Mouse (Mus musculus) ES-E14 (cell line): ENCODE measurements around the gene Hivep3. TPM values are rescaled to one million over a fixed set of nuclear protein-coding genes. Genes with fewer than 3 reads are reported as not detected.

Source experiments
- DNase-seq: peaks from one replicate; pipeline ENCODE4 v3.0.0-alpha.2; 2013; ENCODE audit warnings: low read depth, low spot score
- H3K27ac ChIP-seq: 2 replicates; pipeline ENCODE4 v1.5.1; 2012; ENCODE audit warnings: low read depth, mild to moderate bottlenecking, low read length, moderate library complexity, mixed read lengths; ENCODE audit not compliant: poor library complexity, insufficient read depth, severe bottlenecking
- H3K36me3 ChIP-seq: 2 replicates; pipeline ENCODE4 v1.6.1; 2012; ENCODE audit warnings: mild to moderate bottlenecking, low read length, moderate library complexity, mixed read lengths; ENCODE audit not compliant: control insufficient read depth, poor library complexity, insufficient read depth, severe bottlenecking
- H3K4me1 ChIP-seq, 2 experiments: fragments of 150-350 bp in 1 of 2; sonication (generic) in 1 of 2; 2 replicates each; pipeline ENCODE4 v1.6.1; 2012; ENCODE audit warnings: low read length in 2 of 2, mild to moderate bottlenecking in 1 of 2, mixed read lengths in 1 of 2; ENCODE audit not compliant: control insufficient read depth in 2 of 2, insufficient read depth in 2 of 2, poor library complexity in 1 of 2
- H3K4me3 ChIP-seq, 2 experiments: fragments of 150-350 bp in 1 of 2; sonication (generic) in 1 of 2; 2 replicates each; pipeline ENCODE4 v1.5.1; 2012; ENCODE audit warnings: low read length in 2 of 2, low read depth in 1 of 2, mild to moderate bottlenecking in 1 of 2, mixed read lengths in 1 of 2; ENCODE audit not compliant: insufficient read depth in 1 of 2, poor library complexity in 1 of 2, severe bottlenecking in 1 of 2
- H3K9ac ChIP-seq: 2 replicates; pipeline ENCODE4 v1.6.1; 2012; ENCODE audit warnings: low read depth, mild to moderate bottlenecking, low read length, mixed read lengths; ENCODE audit not compliant: poor library complexity, insufficient read depth, severe bottlenecking
- H3K9me3 ChIP-seq: fragments of 150-350 bp; sonication (generic); 2 replicates; pipeline ENCODE4 v1.6.1; 2012; ENCODE audit warnings: low read depth, mild to moderate bottlenecking, low read length; ENCODE audit not compliant: control insufficient read depth, insufficient read depth
- CHD2 ChIP-seq: IDR thresholded peaks from 2 replicates; pipeline ENCODE4 v1.6.1; 2014; ENCODE audit warnings: mild to moderate bottlenecking, low read depth, low read length, inconsistent platforms
- HCFC1 ChIP-seq: IDR thresholded peaks from 2 replicates; pipeline ENCODE4 v1.6.1; 2012; ENCODE audit warnings: low read length, inconsistent platforms, borderline replicate concordance; ENCODE audit not compliant: insufficient read depth
- MAFK ChIP-seq: IDR thresholded peaks from 2 replicates; pipeline ENCODE4 v1.6.1; 2014; ENCODE audit warnings: mild to moderate bottlenecking, low read depth, low read length, inconsistent platforms; ENCODE audit not compliant: insufficient read depth
- ZC3H11A ChIP-seq: IDR thresholded peaks from 2 replicates; pipeline ENCODE4 v1.6.1; 2012; ENCODE audit warnings: low read depth, mild to moderate bottlenecking, inconsistent platforms, low read length, borderline replicate concordance
- ZNF384 ChIP-seq: IDR thresholded peaks from 2 replicates; pipeline ENCODE4 v1.6.1; 2012; ENCODE audit warnings: low read depth, low read length, inconsistent platforms
- in situ Hi-C, 2 experiments: fragments of 600-800 bp; cut with MboI; formaldehyde crosslinking; loops; one replicate each; pipeline ENCODE4 v1.15.1; 2025; ENCODE audit warnings: low sequenced_read_pairs in 2 of 2, inconsistent platforms in 1 of 2; ENCODE audit not compliant: unreplicated experiment in 2 of 2
- total RNA-seq: library from RNA; depleted of rRNA; stranded (reverse); fragments of 300-350 nt; gene quantifications from 2 replicates; pipeline ENCODE4 v1.2.3, GENCODE M21; 2012

Gene Hivep3
- total RNA-seq, 1 experiment = 1.4 TPM

- Histone ChIP-seq H3K9me3 (no peaks in the 10 kb centered on the region), H3K27ac (no peak overlapping the region), H3K4me1 (no peaks in the 10 kb centered on the region), H3K9ac (no peak overlapping the region), H3K36me3 (no peaks in the 10 kb centered on the region), H3K4me3 (no peak overlapping the region)
- no peak for TF ChIP-seq ZNF384
- no peak for TF ChIP-seq CHD2
- no peak for TF ChIP-seq MAFK
- no peak for TF ChIP-seq HCFC1
- DNase-seq = no peak
- in situ Hi-C loops = no loop called here
These were observed 294.1 kb downstream of the Hivep3 start for GRCm38 (mm10) chr4:120027671-120028070.

GRCm38 (mm10) chr4:120029937-120030336 is 296.4 kb downstream of the Hivep3 start:
- no peaks in the 10 kb centered on the region for H3K36me3 ChIP-seq
- no peaks in the 10 kb centered on the region for H3K9me3 ChIP-seq
- in situ Hi-C loops = no loop called here
- no peak for TF ChIP-seq ZNF384
- no peak for TF ChIP-seq HCFC1
- no peak for TF ChIP-seq CHD2
- no peak for TF ChIP-seq MAFK
- TF ChIP-seq ZC3H11A = no peak
- H3K4me1 ChIP-seq = no peaks in the 10 kb centered on the region
- no peak overlapping the region for H3K9ac ChIP-seq
- no peak overlapping the region for H3K27ac ChIP-seq
- no peak for DNase-seq
- no peak overlapping the region for H3K4me3 ChIP-seq

- DNase-seq = peak; percentile 22
- H3K9ac ChIP-seq = 0 out of 2 replicates have a peak overlapping the region, but pooled peaks have one; percentile 12
- H3K27ac ChIP-seq = no peak overlapping the region
- 0 out of 4 replicates have a peak, but pooled peaks cover 0 to 2% of the 10 kb centered on the region in 2 experiments for H3K4me1 ChIP-seq
- H3K4me3 ChIP-seq = peak overlapping the region; percentile 59 to 77
- H3K36me3 ChIP-seq = no peaks in the 10 kb centered on the region
- TF ChIP-seq MAFK (no peak), CHD2 (no peak), HCFC1 (no peak), ZC3H11A (no peak), ZNF384 (no peak)
- in situ Hi-C loops = no loop called here
- H3K9me3 ChIP-seq = no peaks in the 10 kb centered on the region
These were observed 298.9 kb downstream of the Hivep3 start for GRCm38 (mm10) chr4:120032320-120032983.

GRCm38 (mm10) chr4:120032984-120033355 is 299.4 kb downstream of the Hivep3 start:
- no peak for DNase-seq
- in situ Hi-C loops = no loop called here
- 0 out of 4 replicates have a peak, but pooled peaks cover 0 to 2% of the 10 kb centered on the region in 2 experiments for H3K4me1 ChIP-seq

More at GRCm38 (mm10) chr4:120032984-120033355, 299.4 kb downstream of the Hivep3 start:
- Histone ChIP-seq H3K27ac (no peak overlapping the region), H3K9me3 (no peaks in the 10 kb centered on the region), H3K36me3 (no peaks in the 10 kb centered on the region), H3K9ac (0 out of 2 replicates have a peak overlapping the region, but pooled peaks have one; percentile 12), H3K4me3 (peak overlapping the region; percentile 59 to 76)
- no peak for TF ChIP-seq ZC3H11A
- no peak for TF ChIP-seq HCFC1
- TF ChIP-seq MAFK = no peak
- TF ChIP-seq CHD2 = no peak
- TF ChIP-seq ZNF384 = no peak
